Mouse (Mus musculus) erythroblast, adult 5-6 weeks (primary cell): ENCODE measurements around the gene Rdh5. TPM values are rescaled to one million over a fixed set of nuclear protein-coding genes. Genes with fewer than 3 reads are reported as not detected.

Experiments used
- ATAC-seq: replicated peaks from 2 replicates; pipeline ENCODE4 v1.8.0; 2016; ENCODE audit warnings: moderate number of reproducible peaks, mild to moderate bottlenecking, moderate TSS enrichment, inconsistent platforms; ENCODE audit not compliant: poor library complexity, low FRiP score, severe bottlenecking
- total RNA-seq, 2 experiments: library from RNA; stranded (forward) in 1 of 2; stranded (reverse) in 1 of 2; fragments of 150-400 nt in 1 of 2; fragments of 200-764, 138-1000 nt in 1 of 2; gene quantifications; 2 replicates each; pipeline versions ENCODE4 v1.2.3 to v1.2.4; 2015 to 2017; ENCODE audit warnings: low replicate concordance in 2 of 2

Gene Rdh5
- total RNA-seq, 2 experiments from 2014 or later: not detected

- no peak for ATAC-seq
These were observed 12.4 kb downstream of the Rdh5 start for GRCm38 (mm10) chr10:128910066-128910841.

- ATAC-seq: no peak
These were observed 13.1 kb downstream of the Rdh5 start for GRCm38 (mm10) chr10:128909567-128910028.

GRCm38 (mm10) chr10:128908778-128909448 lies 13.8 kb downstream of the Rdh5 start:
- ATAC-seq: no peak

GRCm38 (mm10) chr10:128904812-128905211 lies 17.9 kb downstream of the Rdh5 start:
- no peak for ATAC-seq

DNA sequence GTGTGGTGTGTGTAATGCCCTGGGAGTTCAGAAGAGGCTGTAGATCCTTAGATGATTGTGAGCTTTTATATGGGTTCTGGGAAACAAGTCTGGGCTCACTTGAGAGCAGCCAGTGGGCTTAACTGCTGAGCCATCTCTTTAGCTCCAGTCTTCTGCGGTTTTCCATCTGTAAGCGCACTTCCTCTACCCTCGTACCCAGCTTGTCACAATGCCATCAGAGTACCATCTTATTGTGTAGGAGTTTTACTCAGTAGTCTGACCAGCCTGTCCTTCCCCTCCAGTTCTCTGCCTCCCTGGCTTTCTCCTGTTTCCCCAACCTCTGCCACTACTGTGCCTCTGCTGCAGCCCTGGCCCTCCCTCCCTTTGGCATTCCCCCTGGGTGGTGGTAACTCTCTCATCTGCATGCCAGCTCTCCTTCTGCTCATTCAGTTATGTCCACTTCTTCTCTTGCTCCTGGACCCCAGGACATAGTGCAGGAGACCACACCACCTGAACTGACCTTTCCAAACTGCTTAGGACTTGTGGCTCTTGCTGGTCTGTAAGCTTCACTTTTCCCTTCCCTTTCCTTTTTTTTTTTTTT lies 20.2 kb downstream of the Rdh5 start:
- no peak for ATAC-seq

DNA sequence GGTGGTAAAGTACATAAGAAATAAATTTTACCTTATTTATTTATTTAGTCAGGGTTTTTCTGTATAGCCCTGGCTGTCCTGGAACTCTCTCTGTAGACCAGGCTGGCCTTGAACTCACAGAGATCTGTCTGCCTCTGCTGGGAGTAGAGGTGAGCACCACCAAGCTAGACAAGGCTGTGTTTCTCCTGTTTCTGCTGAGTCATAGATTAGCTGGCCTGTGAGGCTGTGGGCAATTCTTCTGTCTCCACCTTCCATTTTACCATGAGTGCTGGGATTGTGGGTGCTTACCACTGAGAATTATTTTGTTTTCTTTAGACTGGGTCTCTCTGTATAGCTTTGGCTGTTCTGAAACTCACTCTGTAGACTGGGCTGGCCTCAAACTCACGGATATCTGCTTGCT lies 21.3 kb downstream of the Rdh5 start:
- 0 out of 2 replicates have a peak, but pooled peaks have one; percentile 65 for ATAC-seq

GRCm38 (mm10) chr10:128900698-128901097 lies 22.0 kb downstream of the Rdh5 start, which contains the start of gene Cd63:
Gene Cd63, plus strand, starts transcription at chr10:128900989.
- no peak for ATAC-seq

DNA sequence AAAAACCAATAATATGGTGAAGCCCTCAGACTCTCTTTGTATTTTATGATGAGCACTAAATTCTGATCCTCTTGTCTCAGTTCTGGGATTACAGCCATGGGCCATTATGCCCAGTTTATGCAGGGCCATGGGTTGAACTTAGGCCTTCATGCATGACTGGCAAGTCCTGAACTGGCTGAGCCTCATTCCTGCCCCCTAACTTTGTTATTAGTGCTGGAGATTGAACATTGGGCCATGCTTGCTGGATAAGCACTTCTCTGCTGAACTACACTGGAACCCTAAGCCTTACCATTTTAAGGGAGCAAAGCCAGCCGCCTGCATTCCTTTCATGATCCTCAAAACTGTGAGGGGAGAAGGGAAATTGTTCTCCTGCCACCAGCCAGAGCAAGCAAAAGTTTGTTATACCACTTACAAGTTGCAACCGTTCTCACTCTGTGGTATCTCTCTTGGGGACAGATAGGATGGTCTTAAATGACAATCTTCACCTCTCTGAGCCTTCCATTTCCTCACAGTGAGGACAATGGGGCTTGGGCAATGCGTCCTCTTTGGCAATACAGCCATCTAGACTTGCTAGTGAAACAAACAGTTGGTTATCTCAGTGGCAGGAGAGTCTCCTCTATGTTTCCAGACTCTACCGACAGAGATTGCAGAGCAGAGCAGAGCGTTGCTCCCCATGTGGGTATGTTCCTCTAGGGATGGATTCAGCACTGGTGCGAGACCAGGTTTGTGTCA lies 22.8 kb downstream of the Rdh5 start:
- ATAC-seq: no peak

- no peak for ATAC-seq
These were observed 25.2 kb downstream of the Rdh5 start for GRCm38 (mm10) chr10:128897501-128897900.

DNA sequence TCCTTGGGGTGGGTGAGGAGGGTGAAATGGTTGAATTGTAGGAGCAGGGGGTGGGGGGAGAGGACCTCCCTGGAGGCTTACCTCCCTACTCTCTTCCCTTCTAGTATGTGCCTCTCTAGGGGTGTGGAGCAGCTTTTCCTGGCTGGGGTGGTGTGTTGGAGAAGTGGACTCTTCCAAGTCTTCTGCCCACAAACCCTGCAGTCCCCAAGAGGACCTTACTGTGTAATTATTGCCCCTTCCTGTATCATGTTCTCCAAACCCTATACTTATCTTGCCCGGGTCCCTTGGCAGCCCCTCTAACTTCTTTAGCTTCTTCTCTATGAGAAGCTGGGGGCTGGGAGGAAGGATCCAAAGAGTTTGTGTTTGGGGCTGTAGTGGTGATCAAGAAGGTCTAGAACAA lies 25.9 kb downstream of the Rdh5 start:
- ATAC-seq: no peak

DNA sequence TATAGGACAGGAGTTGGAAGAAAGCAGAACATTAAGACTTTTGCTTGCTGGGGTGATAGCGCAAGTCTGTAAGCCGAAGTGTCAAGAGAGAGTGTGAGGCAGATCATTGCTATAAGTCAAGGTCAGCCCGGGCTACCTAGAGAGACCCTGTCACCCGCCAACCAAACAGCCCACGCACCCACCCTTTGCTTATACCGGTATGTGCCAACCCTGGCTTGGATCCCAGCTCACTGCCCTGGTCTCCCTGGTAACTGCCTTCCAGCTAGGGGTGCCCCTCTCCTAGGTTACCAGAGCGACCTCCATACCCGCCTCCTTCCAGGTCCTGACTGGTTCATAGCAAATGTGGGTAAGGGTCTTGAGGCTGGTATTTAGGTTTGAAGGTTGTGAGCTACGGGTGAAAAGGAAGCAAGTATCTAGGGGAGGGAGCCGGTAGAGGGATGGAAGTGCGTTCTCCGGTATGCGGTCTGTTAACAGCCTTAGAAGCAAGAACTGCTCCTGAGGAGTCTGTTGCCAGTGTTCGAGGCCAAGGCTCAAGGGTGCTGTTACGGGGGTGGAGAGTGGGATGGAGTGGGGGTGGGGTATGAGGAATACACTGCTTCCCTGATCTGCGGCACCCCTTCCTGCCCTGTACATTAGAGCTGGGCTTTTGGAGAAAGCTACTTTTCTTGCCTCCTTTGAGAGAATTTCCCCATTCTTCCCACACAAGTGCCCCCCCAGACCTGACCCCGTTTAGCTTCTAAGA lies 26.6 kb downstream of the Rdh5 start:
- no peak for ATAC-seq

GRCm38 (mm10) chr10:128895437-128895836 lies 27.3 kb downstream of the Rdh5 start:
- ATAC-seq: peak; percentile 83

- ATAC-seq: no peak
These were observed 30.4 kb downstream of the Rdh5 start for GRCm38 (mm10) chr10:128892246-128892645.

DNA sequence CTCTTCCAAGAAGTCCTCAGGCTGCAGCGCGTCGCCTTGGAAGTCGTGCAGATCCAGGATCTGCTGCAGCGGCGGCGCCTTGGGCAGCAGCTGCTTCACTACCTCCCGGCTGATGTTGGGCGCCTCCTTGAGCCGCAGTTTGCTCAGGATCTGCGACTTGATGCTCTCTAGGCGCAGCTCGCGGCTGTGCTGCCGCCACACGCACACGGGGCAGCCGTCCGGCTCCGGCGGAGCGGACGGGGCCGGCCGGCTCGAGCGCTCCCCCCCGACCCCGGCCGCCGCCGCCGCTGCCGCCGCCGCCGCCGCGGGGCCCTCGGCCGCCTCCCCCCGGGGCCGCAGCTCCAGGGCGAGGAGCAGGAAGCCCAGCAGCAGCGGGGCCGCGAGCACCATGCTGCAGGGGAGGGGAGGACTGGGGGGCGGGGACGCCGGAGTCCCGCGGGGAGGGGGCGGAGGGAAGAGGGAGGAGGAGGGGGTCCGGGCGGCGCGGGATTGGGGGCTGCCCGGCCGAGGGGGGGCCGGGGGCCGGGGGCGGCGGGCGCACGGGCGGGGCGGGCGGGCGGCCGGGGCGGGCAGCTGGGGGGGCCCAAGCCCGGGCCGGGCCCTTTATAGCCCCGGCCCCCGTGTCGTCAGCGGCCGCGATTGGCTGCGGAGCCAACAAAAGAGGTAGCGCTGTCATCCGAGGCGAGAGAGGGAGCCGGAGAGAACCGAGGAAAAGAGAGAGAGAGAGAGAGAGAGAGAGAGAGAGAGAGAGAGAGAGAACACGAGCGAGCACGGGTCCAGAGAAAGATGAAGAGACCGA lies 31.2 kb downstream of the Rdh5 start, which contains the start of gene Gdf11:
Gene Gdf11 (minus strand): TSS at position 423 of the 799 bp plus-strand sequence.
- no peak for ATAC-seq

GRCm38 (mm10) chr10:128890383-128891295 lies 32.0 kb downstream of the Rdh5 start:
- ATAC-seq: no peak

DNA sequence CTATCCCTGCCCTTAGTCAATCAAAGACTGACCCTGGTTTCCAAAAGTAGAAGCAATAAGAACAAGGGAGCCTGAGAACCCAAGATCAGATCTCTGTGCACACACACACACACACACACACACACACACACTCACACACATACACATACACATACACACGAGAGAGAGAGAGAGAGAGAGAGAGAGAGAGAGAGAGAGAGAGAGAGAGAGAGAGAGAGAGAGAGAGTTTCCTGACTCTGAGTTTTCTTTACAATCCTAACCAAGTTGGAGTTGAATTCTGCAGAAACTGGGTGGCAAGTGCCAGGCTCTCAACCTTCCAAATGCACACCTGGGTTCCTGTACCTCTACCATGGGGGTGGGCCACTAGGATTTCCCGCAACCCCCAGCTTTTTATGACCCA lies 32.8 kb downstream of the Rdh5 start:
- ATAC-seq: no peak

- no peak for ATAC-seq
These were observed 33.5 kb downstream of the Rdh5 start for GRCm38 (mm10) chr10:128888941-128889827.
